Mouse (Mus musculus) bone marrow, adult 2 months (tissue): ENCODE results near the gene Gm6614.

ENCODE experiments used
- CTCF ChIP-seq: fragments of 200-500 bp; IDR thresholded peaks from 2 replicates; pipeline ENCODE4 v1.5.1; 2011; ENCODE audit warnings: low read length, control low read depth; ENCODE audit not compliant: control insufficient read depth, insufficient read depth
- POLR2A ChIP-seq: fragments of 200-500 bp; IDR thresholded peaks from 2 replicates; pipeline ENCODE4 v1.6.1; 2011; ENCODE audit warnings: low read depth, mild to moderate bottlenecking, control low read depth, low read length, borderline replicate concordance; ENCODE audit not compliant: control insufficient read depth

DNA sequence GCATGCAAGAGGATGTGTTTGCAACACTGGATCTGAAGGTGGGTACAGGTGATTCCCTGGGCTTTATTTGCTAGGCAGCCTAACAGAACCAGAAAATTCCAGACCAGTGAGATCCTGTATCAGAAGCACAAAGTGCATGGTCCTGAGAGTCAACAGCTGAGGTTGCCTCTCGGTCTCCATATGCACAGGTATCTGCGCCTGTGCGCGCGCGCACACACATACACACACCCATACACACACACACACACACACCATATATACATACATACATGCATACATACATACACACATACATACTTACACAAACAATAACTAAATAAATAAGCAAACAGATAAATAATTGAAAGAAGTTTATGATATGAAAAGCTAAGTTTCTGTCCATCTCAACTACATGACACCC is 24.4 kb downstream of the Gm6614 start:
- TF ChIP-seq POLR2A (no peak), CTCF (no peak)
